Mouse (Mus musculus) MEL (cell line): ENCODE measurements around the gene Eef1akmt2. TPM values are rescaled to one million over a fixed set of nuclear protein-coding genes. Genes with fewer than 3 reads are reported as not detected.

Experiments
- DNase-seq: peaks from one replicate; pipeline ENCODE4 v3.0.0; 2011; ENCODE audit warnings: low read depth, low spot score
- H3K27ac ChIP-seq: 2 replicates; pipeline ENCODE4 v1.5.1; 2012; ENCODE audit warnings: low read depth, mild to moderate bottlenecking, control low read depth, low read length, moderate library complexity; ENCODE audit not compliant: control insufficient read depth
- H3K27me3 ChIP-seq, 2 experiments: fragments of 150-350 bp in 1 of 2; sonication (generic) in 1 of 2; 2 replicates each; pipeline ENCODE4 v1.6.1; 2012; ENCODE audit warnings: low read length in 2 of 2, mild to moderate bottlenecking in 2 of 2, improper control_type of control experiment in 1 of 2, moderate library complexity in 1 of 2; ENCODE audit not compliant: insufficient read depth in 2 of 2, control insufficient read depth in 1 of 2
- H3K36me3 ChIP-seq, 2 experiments: 2 replicates each; pipeline ENCODE4 v1.6.1; 2012 to 2014; ENCODE audit warnings: low read length in 2 of 2, improper control_type of control experiment in 1 of 2, inconsistent platforms in 1 of 2, mild to moderate bottlenecking in 1 of 2; ENCODE audit not compliant: insufficient read depth in 2 of 2, control insufficient read depth in 1 of 2
- H3K4me1 ChIP-seq, 2 experiments: fragments of 150-350 bp in 1 of 2; sonication (generic) in 1 of 2; 2 replicates each; pipeline ENCODE4 v1.6.1; 2012; ENCODE audit warnings: low read length in 2 of 2, improper control_type of control experiment in 1 of 2, mild to moderate bottlenecking in 1 of 2; ENCODE audit not compliant: insufficient read depth in 2 of 2, control insufficient read depth in 1 of 2
- H3K4me3 ChIP-seq, 2 experiments: fragments of 150-350 bp in 1 of 2; sonication (generic) in 1 of 2; 2 replicates each; pipeline ENCODE4 v1.5.1; 2012; ENCODE audit warnings: low read depth in 2 of 2, low read length in 2 of 2, mild to moderate bottlenecking in 2 of 2, moderate library complexity in 2 of 2, control low read depth in 1 of 2, improper control_type of control experiment in 1 of 2; ENCODE audit not compliant: control insufficient read depth in 1 of 2, insufficient read depth in 1 of 2
- H3K79me2 ChIP-seq: 2 replicates; pipeline ENCODE4 v1.6.1; 2012; ENCODE audit warnings: mild to moderate bottlenecking, low read length, moderate library complexity; ENCODE audit not compliant: control insufficient read depth, poor library complexity, insufficient read depth
- H3K9ac ChIP-seq: 2 replicates; pipeline ENCODE4 v1.6.1; 2012; ENCODE audit warnings: low read depth, mild to moderate bottlenecking, control low read depth, low read length, moderate library complexity; ENCODE audit not compliant: control insufficient read depth, poor library complexity, severe bottlenecking
- H3K9me3 ChIP-seq: fragments of 150-350 bp; sonication (generic); replicated peaks from 2 replicates; pipeline ENCODE4 v1.6.1; 2012; ENCODE audit warnings: mild to moderate bottlenecking, low read length, improper control_type of control experiment, moderate library complexity; ENCODE audit not compliant: insufficient read depth
- BHLHE40 ChIP-seq: IDR thresholded peaks from 2 replicates; pipeline ENCODE4 v1.6.1; 2012; ENCODE audit warnings: low read depth, mild to moderate bottlenecking, inconsistent platforms, low read length, improper control_type of control experiment, borderline replicate concordance
- CHD1 ChIP-seq: IDR thresholded peaks from 2 replicates; pipeline ENCODE4 v1.6.1; 2012; ENCODE audit warnings: low read depth, mild to moderate bottlenecking, inconsistent platforms, low read length, improper control_type of control experiment
- CTCF ChIP-seq, 3 experiments: IDR thresholded peaks in 2 of 3; conservative IDR thresholded peaks in 1 of 3; 2 replicates each; pipeline ENCODE4 v1.5.1; 2011 to 2012; ENCODE audit warnings: low read length in 3 of 3, low read depth in 2 of 3, mild to moderate bottlenecking in 2 of 3, improper control_type of control experiment in 1 of 3, inconsistent platforms in 1 of 3, mixed read lengths in 1 of 3, moderate library complexity in 1 of 3; ENCODE audit not compliant: control insufficient read depth in 1 of 3, insufficient read depth in 1 of 3, poor library complexity in 1 of 3, severe bottlenecking in 1 of 3
- ELF1 ChIP-seq: IDR thresholded peaks from 2 replicates; pipeline ENCODE4 v1.6.1; 2014; ENCODE audit warnings: low read depth, mild to moderate bottlenecking, inconsistent platforms, low read length, improper control_type of control experiment, moderate library complexity
- EP300 ChIP-seq, 2 experiments: IDR thresholded peaks; 2 replicates each; pipeline ENCODE4 v1.6.1; 2011; ENCODE audit warnings: improper control_type of control experiment in 2 of 2, low read length in 2 of 2, low read depth in 1 of 2, mild to moderate bottlenecking in 1 of 2
- ETS1 ChIP-seq: IDR thresholded peaks from 2 replicates; pipeline ENCODE4 v1.6.1; 2012; ENCODE audit warnings: low read depth, mild to moderate bottlenecking, inconsistent platforms, low read length, improper control_type of control experiment, moderate library complexity
- GABPA ChIP-seq: IDR thresholded peaks from 2 replicates; pipeline ENCODE4 v1.6.1; 2012; ENCODE audit warnings: low read depth, mild to moderate bottlenecking, inconsistent platforms, low read length, improper control_type of control experiment, moderate library complexity
- GATA1 ChIP-seq: IDR thresholded peaks from 2 replicates; pipeline ENCODE4 v1.6.1; 2011; ENCODE audit warnings: low read depth, low read length, improper control_type of control experiment
- MAFK ChIP-seq: IDR thresholded peaks from 2 replicates; pipeline ENCODE4 v1.6.1; 2011; ENCODE audit warnings: low read depth, mild to moderate bottlenecking, low read length, improper control_type of control experiment, borderline replicate concordance
- MAZ ChIP-seq: IDR thresholded peaks from 2 replicates; pipeline ENCODE4 v1.6.1; 2012; ENCODE audit warnings: low read depth, mild to moderate bottlenecking, inconsistent platforms, low read length, improper control_type of control experiment
- MEF2A ChIP-seq: IDR thresholded peaks from 2 replicates; pipeline ENCODE4 v1.6.1; 2014; ENCODE audit warnings: low read depth, mild to moderate bottlenecking, inconsistent platforms, low read length, improper control_type of control experiment; ENCODE audit not compliant: poor library complexity, insufficient replicate concordance, severe bottlenecking; ENCODE audit errors: extremely low read depth
- NELFE ChIP-seq: IDR thresholded peaks from 2 replicates; pipeline ENCODE4 v1.6.1; 2011; ENCODE audit warnings: low read depth, low read length, improper control_type of control experiment
- NRF1 ChIP-seq: IDR thresholded peaks from 2 replicates; pipeline ENCODE4 v1.6.1; 2014; ENCODE audit warnings: low read depth, mild to moderate bottlenecking, inconsistent platforms, low read length, improper control_type of control experiment, moderate library complexity; ENCODE audit not compliant: poor library complexity, insufficient read depth, severe bottlenecking
- POLR2A ChIP-seq, 2 experiments: IDR thresholded peaks; 2 replicates each; pipeline ENCODE4 v1.6.1; 2011 to 2012; ENCODE audit warnings: low read length in 2 of 2, mild to moderate bottlenecking in 2 of 2, control low read depth in 1 of 2, improper control_type of control experiment in 1 of 2, low read depth in 1 of 2, moderate library complexity in 1 of 2; ENCODE audit not compliant: control insufficient read depth in 1 of 2, insufficient read depth in 1 of 2, poor library complexity in 1 of 2
- POLR2AphosphoS2 ChIP-seq: IDR thresholded peaks from 2 replicates; pipeline ENCODE4 v1.6.1; 2011; ENCODE audit warnings: low read length, improper control_type of control experiment
- POLR2AphosphoS5 ChIP-seq: IDR thresholded peaks from 2 replicates; pipeline ENCODE4 v1.6.1; 2012; ENCODE audit warnings: low read depth, borderline replicate concordance, mild to moderate bottlenecking, inconsistent platforms, low read length, moderate library complexity, mixed read lengths
- RAD21 ChIP-seq: IDR thresholded peaks from 2 replicates; pipeline ENCODE4 v1.6.1; 2011; ENCODE audit warnings: mild to moderate bottlenecking, low read depth, low read length, improper control_type of control experiment
- SIN3A ChIP-seq: IDR thresholded peaks from 2 replicates; pipeline ENCODE4 v1.6.1; 2012; ENCODE audit warnings: low read length, improper control_type of control experiment, inconsistent platforms
- TAL1 ChIP-seq: IDR thresholded peaks from 2 replicates; pipeline ENCODE4 v1.6.1; 2012; ENCODE audit warnings: mild to moderate bottlenecking, inconsistent platforms, low read length, moderate library complexity, mixed read lengths
- TBP ChIP-seq: IDR thresholded peaks from 2 replicates; pipeline ENCODE4 v1.8.0; 2011; ENCODE audit warnings: low read depth, low read length, improper control_type of control experiment
- TCF12 ChIP-seq: IDR thresholded peaks from 2 replicates; pipeline ENCODE4 v1.6.1; 2014; ENCODE audit warnings: low read depth, mild to moderate bottlenecking, inconsistent platforms, low read length, improper control_type of control experiment, moderate library complexity
- UBTF ChIP-seq: IDR thresholded peaks from 2 replicates; pipeline ENCODE4 v1.6.1; 2012; ENCODE audit warnings: low read depth, mild to moderate bottlenecking, inconsistent platforms, low read length, improper control_type of control experiment, moderate library complexity, borderline replicate concordance; ENCODE audit not compliant: insufficient read depth
- USF1 ChIP-seq: IDR thresholded peaks from 2 replicates; pipeline ENCODE4 v1.6.1; 2014; ENCODE audit warnings: low read depth, mild to moderate bottlenecking, inconsistent platforms, low read length, improper control_type of control experiment, moderate library complexity
- USF2 ChIP-seq, 2 experiments: IDR thresholded peaks; 2 replicates each; pipeline ENCODE4 v1.6.1; 2011 to 2012; ENCODE audit warnings: improper control_type of control experiment in 2 of 2, low read length in 2 of 2, borderline replicate concordance in 1 of 2, inconsistent platforms in 1 of 2, low read depth in 1 of 2, mild to moderate bottlenecking in 1 of 2; ENCODE audit not compliant: insufficient read depth in 1 of 2
- ZC3H11A ChIP-seq: IDR thresholded peaks from 2 replicates; pipeline ENCODE4 v1.6.1; 2012; ENCODE audit warnings: low read depth, mild to moderate bottlenecking, inconsistent platforms, low read length, improper control_type of control experiment
- ZMIZ1 ChIP-seq: IDR thresholded peaks from 2 replicates; pipeline ENCODE4 v1.6.1; 2012; ENCODE audit warnings: low read depth, mild to moderate bottlenecking, inconsistent platforms, low read length, improper control_type of control experiment, moderate library complexity
- polyA plus RNA-seq, 2 experiments: library from polyadenylated mRNA; stranded (reverse) in 1 of 2; unstranded in 1 of 2; fragments of >175 nt in 1 of 2; fragments of >200 nt in 1 of 2; gene quantifications; 2 replicates each; pipeline versions ENCODE4 v1.2.1 to v1.2.4; 2012; ENCODE audit warnings: low replicate concordance in 2 of 2, low read depth in 1 of 2; ENCODE audit not compliant: insufficient read length in 2 of 2, insufficient read depth in 1 of 2, missing spikeins in 1 of 2
- total RNA-seq: library from RNA; depleted of rRNA; stranded (reverse); fragments of 300-350 nt; gene quantifications from 2 replicates; pipeline ENCODE4 v1.2.3, GENCODE M21; 2012

Gene Eef1akmt2
- total and polyA plus RNA-seq, 3 experiments, result 26.9 to 330 (median 27.0) TPM

DNA sequence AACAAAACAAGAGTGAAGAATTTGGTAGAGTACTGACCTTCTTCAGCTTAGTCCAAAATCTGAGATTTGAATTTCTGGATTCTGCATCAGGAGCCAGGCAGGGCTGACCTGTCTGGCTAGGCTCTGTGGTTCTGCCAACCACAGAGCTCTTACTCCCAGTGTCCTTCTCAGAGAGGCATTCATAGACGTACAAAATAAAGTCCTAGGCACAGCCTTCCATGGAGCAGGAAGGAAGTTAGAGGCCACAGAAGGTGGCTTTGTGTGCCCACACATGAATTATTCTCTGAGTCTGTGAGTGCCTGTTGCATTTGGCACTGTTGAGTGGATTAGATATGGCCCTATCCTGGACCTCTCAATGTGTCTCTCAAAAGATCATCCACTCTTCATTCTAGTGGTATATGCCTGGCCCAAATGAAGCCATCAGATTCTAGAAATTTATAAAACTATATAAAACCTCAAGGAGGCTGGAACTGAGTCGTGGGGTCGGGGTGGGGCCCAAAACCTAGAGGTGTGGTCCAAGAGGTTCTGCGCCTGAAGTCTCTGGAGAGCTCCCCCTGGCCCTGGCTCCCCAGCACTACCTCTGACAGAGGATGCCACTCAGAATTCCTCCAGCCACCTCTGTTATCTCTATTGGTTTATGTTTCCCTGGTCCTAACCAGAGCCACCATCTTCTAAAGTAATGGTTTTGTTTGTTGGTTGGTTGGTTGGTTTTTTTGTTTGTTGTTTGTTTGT lies 36.2 kb upstream of the Eef1akmt2 start:
- H3K9ac ChIP-seq, result no peak overlapping the region
- no peaks in the 10 kb centered on the region for H3K27me3 ChIP-seq
- no peak overlapping the region for H3K27ac ChIP-seq
- H3K9me3 ChIP-seq, result no peaks in the 10 kb centered on the region
- H3K79me2 ChIP-seq, result no peaks in the 10 kb centered on the region
- peaks cover 6 to 9% of the 10 kb centered on the region in 2 experiments; a peak in 3 of 4 replicates for H3K36me3 ChIP-seq
- peaks cover 11 to 19% of the 10 kb centered on the region in 2 experiments for H3K4me1 ChIP-seq
- H3K4me3 ChIP-seq, result no peak overlapping the region
- no peak for DNase-seq
- TF ChIP-seq ELF1 (no peak), TAL1 (no peak), UBTF (no peak), GABPA (no peak), NELFE (no peak), ZC3H11A (no peak), TBP (no peak), POLR2AphosphoS2 (no peak), USF2 (IDR thresholded peaks at IDR 0.05; ENCODE audit: borderline replicate concordance in 1 of 2, insufficient read depth in 1 of 2, low read depth in 1 of 2, low read length in 2 of 2) (no peak), CHD1 (no peak), POLR2A (IDR thresholded peaks at IDR 0.05; ENCODE audit: control insufficient read depth in 1 of 2, insufficient read depth in 1 of 2, low read depth in 1 of 2, low read length in 2 of 2, poor library complexity in 1 of 2) (no peak), ZMIZ1 (no peak), USF1 (no peak), NRF1 (no peak), POLR2AphosphoS5 (no peak), CTCF (IDR thresholded peaks at IDR 0.05 in 2 of 3, conservative IDR thresholded peaks at IDR 0.05 in 1 of 3; ENCODE audit: control insufficient read depth in 1 of 3, insufficient read depth in 1 of 3, low read depth in 2 of 3, low read length in 3 of 3, poor library complexity in 1 of 3, severe bottlenecking in 1 of 3) (no peak), MAFK (no peak), BHLHE40 (no peak), MAZ (no peak)

GRCm38 (mm10) chr7:132888052-132888451 lies 35.6 kb upstream of the Eef1akmt2 start:
- H3K79me2 ChIP-seq, result no peaks in the 10 kb centered on the region
- H3K36me3 ChIP-seq, result peaks cover 6 to 9% of the 10 kb centered on the region in 2 experiments; a peak in 3 of 4 replicates
- H3K4me3 ChIP-seq, result no peak overlapping the region
- H3K27ac ChIP-seq, result no peak overlapping the region
- H3K9me3 ChIP-seq, result no peaks in the 10 kb centered on the region
- peak; percentile 75 for TF ChIP-seq TAL1
- no peak for TF ChIP-seq MEF2A
- TF ChIP-seq ELF1, result 0 out of 2 replicates have a peak, but pooled peaks have one; percentile 29
- TF ChIP-seq TCF12, result peak; percentile 81
- peak; percentile 55 to 69; a peak in 3 of 4 replicates for TF ChIP-seq EP300 (IDR thresholded peaks at IDR 0.05; ENCODE audit: low read depth in 1 of 2, low read length in 2 of 2)
- peak; percentile 77 for TF ChIP-seq SIN3A
- peak; percentile 95 for TF ChIP-seq GATA1
- TF ChIP-seq RAD21, result no peak
- TF ChIP-seq ETS1, result peak; percentile 91
- no peaks in the 10 kb centered on the region for H3K27me3 ChIP-seq
- H3K9ac ChIP-seq, result no peak overlapping the region
- DNase-seq, result peak; percentile 57
- H3K4me1 ChIP-seq, result peaks cover 11 to 19% of the 10 kb centered on the region in 2 experiments
